Mouse (Mus musculus): ENCODE results near the gene Cdkn1c.

The Cdkn1c gene

GRCm38 (mm10) chr7:143460874-143461273 is at the start of gene Cdkn1c:
Cdkn1c (minus strand) TSS chr7:143461050.
- peak; percentile 92 to 97 for DNase-seq

- DNase-seq: no peak
Measured at GRCm38 (mm10) chr7:143509566-143509965, 48.7 kb upstream of the Cdkn1c start.

GRCm38 (mm10) chr7:143506675-143507074 is 45.8 kb upstream of the Cdkn1c start:
- peak in 1 of 2 experiments; percentile 67 for DNase-seq

GRCm38 (mm10) chr7:143506271-143506670 is 45.4 kb upstream of the Cdkn1c start:
- no peak for DNase-seq

- peak; percentile 81 to 86 for DNase-seq
Measured at GRCm38 (mm10) chr7:143505823-143506222, 45.0 kb upstream of the Cdkn1c start.

GRCm38 (mm10) chr7:143505411-143505810 is 44.6 kb upstream of the Cdkn1c start:
- no peak for DNase-seq

- no peak for DNase-seq
Measured at GRCm38 (mm10) chr7:143503926-143504325, 43.1 kb upstream of the Cdkn1c start.

GRCm38 (mm10) chr7:143502418-143503200 is 41.8 kb upstream of the Cdkn1c start, which contains the start of gene Phlda2:
Phlda2 (minus strand) TSS chr7:143503150.
- DNase-seq: peak; percentile 41 to 65

- peak; percentile 67 to 74 for DNase-seq
Measured at GRCm38 (mm10) chr7:143501643-143502417, 41.0 kb upstream of the Cdkn1c start.

- no peak for DNase-seq
Measured at GRCm38 (mm10) chr7:143500912-143501311, 40.1 kb upstream of the Cdkn1c start.

GRCm38 (mm10) chr7:143498584-143498983 is 37.7 kb upstream of the Cdkn1c start:
- DNase-seq: no peak

GRCm38 (mm10) chr7:143495104-143495961 is 34.5 kb upstream of the Cdkn1c start:
- no peak for DNase-seq

GRCm38 (mm10) chr7:143493616-143494126 is 32.8 kb upstream of the Cdkn1c start:
- DNase-seq: peak in 1 of 2 experiments; percentile 38

GRCm38 (mm10) chr7:143489735-143490134 is 28.9 kb upstream of the Cdkn1c start:
- DNase-seq: no peak

- no peak for DNase-seq
Measured at GRCm38 (mm10) chr7:143482541-143482940, 21.7 kb upstream of the Cdkn1c start.

- no peak for DNase-seq
Measured at GRCm38 (mm10) chr7:143481806-143482387, 21.0 kb upstream of the Cdkn1c start.

- peak; percentile 66 to 77 for DNase-seq
Measured at GRCm38 (mm10) chr7:143480498-143480897, 19.6 kb upstream of the Cdkn1c start.

- DNase-seq: no peak
Measured at GRCm38 (mm10) chr7:143477800-143478199, 16.9 kb upstream of the Cdkn1c start.

GRCm38 (mm10) chr7:143476702-143477335 is 16.0 kb upstream of the Cdkn1c start:
- no peak for DNase-seq

- no peak for DNase-seq
Measured at GRCm38 (mm10) chr7:143475876-143476275, 15.0 kb upstream of the Cdkn1c start.

GRCm38 (mm10) chr7:143474811-143475210 is 14.0 kb upstream of the Cdkn1c start:
- DNase-seq: no peak

Data from lung, postnatal 4 days (tissue).